Mouse (Mus musculus) hindbrain, embryonic 12.5 days (tissue): ENCODE data around the gene Frmd8. TPM values are rescaled to one million over a fixed set of nuclear protein-coding genes. Genes with fewer than 3 reads are reported as not detected.

ENCODE experiments used
- ATAC-seq: fragments of 200-750 bp; cut with Nextera tagmentation; 2 replicates; pipeline ENCODE4 v1.8.0; 2017; ENCODE audit warnings: moderate TSS enrichment; ENCODE audit not compliant: low FRiP score
- H3K27ac ChIP-seq: fragments of 300-500 bp; sonication (generic); 2 replicates; pipeline ENCODE4 v1.5.1; 2016; ENCODE audit warnings: mild to moderate bottlenecking
- H3K27me3 ChIP-seq: fragments of 300-500 bp; sonication (generic); 2 replicates; pipeline ENCODE4 v1.6.1; 2016; ENCODE audit warnings: mild to moderate bottlenecking
- H3K36me3 ChIP-seq: fragments of 300-500 bp; sonication (generic); 2 replicates; pipeline ENCODE4 v1.6.1; 2016; ENCODE audit warnings: mild to moderate bottlenecking
- H3K4me1 ChIP-seq: fragments of 300-500 bp; sonication (generic); 2 replicates; pipeline ENCODE4 v1.6.1; 2016
- H3K4me2 ChIP-seq: fragments of 300-500 bp; sonication (generic); replicated peaks from 2 replicates; pipeline ENCODE4 v1.6.1; 2016; ENCODE audit warnings: mild to moderate bottlenecking
- H3K4me3 ChIP-seq: fragments of 300-500 bp; sonication (generic); 2 replicates; pipeline ENCODE4 v1.5.1; 2016; ENCODE audit warnings: mild to moderate bottlenecking
- H3K9ac ChIP-seq: fragments of 300-500 bp; sonication (generic); 2 replicates; pipeline ENCODE4 v1.6.1; 2016; ENCODE audit warnings: mild to moderate bottlenecking, moderate library complexity
- H3K9me3 ChIP-seq: fragments of 300-500 bp; sonication (generic); replicated peaks from 2 replicates; pipeline ENCODE4 v1.6.1; 2016; ENCODE audit warnings: mild to moderate bottlenecking
- WGBS: fragments of 180-500 bp; shearing (Covaris S2); methylation state at CpG from one replicate; pipeline ENCODE4 v1.1.7; 2016; 5-methylcytosine and 5-hydroxymethylcytosine counted together
- polyA plus RNA-seq: library from polyadenylated mRNA; unstranded; fragments of >200 nt; fragmentation: Nextera tagmentation; extraction: Ambion mirVana; gene quantifications from 2 replicates; pipeline ENCODE4 v1.2.1, GENCODE M21; 2016

The Frmd8 gene
- polyA plus RNA-seq, 1 experiment from 2014 or later: 29.9 TPM

GRCm38 (mm10) chr19:5879735-5880134, 4.7 kb upstream of the Frmd8 start:
- Histone ChIP-seq H3K4me2 (no peak overlapping the region), H3K9ac (no peak overlapping the region), H3K4me3 (no peak overlapping the region), H3K27ac (no peak overlapping the region), H3K36me3 (no peaks in the 10 kb centered on the region), H3K4me1 (peaks cover 8% of the 10 kb centered on the region), H3K27me3 (no peaks in the 10 kb centered on the region), H3K9me3 (no peaks in the 10 kb centered on the region)
- WGBS: 95% methylated on average over 7 of the region's 7 CpGs
- ATAC-seq: no peak

- H3K36me3 ChIP-seq: no peaks in the 10 kb centered on the region
- WGBS: 84% methylated on average over 3 of the region's 3 CpGs
- H3K9ac ChIP-seq: no peak overlapping the region
- H3K27me3 ChIP-seq: no peaks in the 10 kb centered on the region
- peaks cover 16% of the 10 kb centered on the region for H3K4me1 ChIP-seq
- ATAC-seq: no peak
- H3K4me2 ChIP-seq: no peak overlapping the region
- no peaks in the 10 kb centered on the region for H3K9me3 ChIP-seq
- H3K27ac ChIP-seq: no peak overlapping the region
- H3K4me3 ChIP-seq: no peak overlapping the region
Observed at GRCm38 (mm10) chr19:5878916-5879315, 3.8 kb upstream of the Frmd8 start.

- 0 out of 2 replicates have a peak overlapping the region, but pooled peaks have one; percentile 24 for H3K27ac ChIP-seq
- H3K36me3 ChIP-seq: no peaks in the 10 kb centered on the region
- 0 out of 2 replicates have a peak overlapping the region, but pooled peaks have one; percentile 3 for H3K9ac ChIP-seq
- H3K4me3 ChIP-seq: no peak overlapping the region
- H3K4me2 ChIP-seq: 0 out of 2 replicates have a peak overlapping the region, but pooled peaks have one; percentile 7
- 72% methylated on average over 7 of the region's 7 CpGs for WGBS
- no peaks in the 10 kb centered on the region for H3K27me3 ChIP-seq
- peaks cover 20% of the 10 kb centered on the region for H3K4me1 ChIP-seq
- no peaks in the 10 kb centered on the region for H3K9me3 ChIP-seq
- no peak for ATAC-seq
Observed at GRCm38 (mm10) chr19:5878362-5878722, 3.3 kb upstream of the Frmd8 start.

- H3K9me3 ChIP-seq: no peaks in the 10 kb centered on the region
- H3K27ac ChIP-seq: 0 out of 2 replicates have a peak within 1 kb of the TSS, but pooled peaks have one; percentile 24
- ATAC-seq: peak; percentile 46; the same call in 1 of the 2 replicates
- H3K4me3 ChIP-seq: no peak within 1 kb of the TSS
- H3K36me3 ChIP-seq: no peaks in the 10 kb centered on the region; the same call in 1 of the 2 replicates
- peaks cover 20% of the 10 kb centered on the region for H3K4me1 ChIP-seq
- H3K4me2 ChIP-seq: 0 out of 2 replicates have a peak within 1 kb of the TSS, but pooled peaks have one; percentile 7
- no peaks in the 10 kb centered on the region for H3K27me3 ChIP-seq
- H3K9ac ChIP-seq: peak within 1 kb of the TSS; percentile 3; the same call in 1 of the 2 replicates
- WGBS: 48% methylated on average over 15 of the region's 15 CpGs
Observed at GRCm38 (mm10) chr19:5877618-5878361, 2.7 kb upstream of the Frmd8 start, which contains the start of gene Slc25a45. Gene Slc25a45, plus strand, starts transcription at chr19:5877808.

- Histone ChIP-seq H3K4me1 (peaks cover 35% of the 10 kb centered on the region), H3K9ac (peak overlapping the region; percentile 82), H3K36me3 (peaks cover 5% of the 10 kb centered on the region), H3K4me2 (peak overlapping the region; percentile 71), H3K27me3 (no peaks in the 10 kb centered on the region), H3K9me3 (no peaks in the 10 kb centered on the region), H3K27ac (no peak overlapping the region), H3K4me3 (peak overlapping the region; percentile 75)
- 14% methylated on average over 13 of the region's 13 CpGs for WGBS
- ATAC-seq: 0 out of 2 replicates have a peak, but pooled peaks have one; percentile 3
Observed at GRCm38 (mm10) chr19:5874391-5874968, 594 bp downstream of the Frmd8 start.

GRCm38 (mm10) chr19:5872931-5873556, 2.0 kb downstream of the Frmd8 start:
- H3K27ac ChIP-seq: no peak overlapping the region
- H3K27me3 ChIP-seq: no peaks in the 10 kb centered on the region
- peak overlapping the region; percentile 15; the same call in 1 of the 2 replicates for H3K9ac ChIP-seq
- WGBS: 90% methylated on average over 19 of the region's 19 CpGs
- peaks cover 19% of the 10 kb centered on the region for H3K36me3 ChIP-seq
- peaks cover 35% of the 10 kb centered on the region for H3K4me1 ChIP-seq
- H3K4me3 ChIP-seq: no peak overlapping the region
- H3K4me2 ChIP-seq: no peak overlapping the region
- ATAC-seq: no peak
- no peaks in the 10 kb centered on the region for H3K9me3 ChIP-seq

- Histone ChIP-seq H3K9ac (peak overlapping the region; percentile 15; the same call in 1 of the 2 replicates), H3K9me3 (no peaks in the 10 kb centered on the region), H3K4me1 (peaks cover 32% of the 10 kb centered on the region), H3K36me3 (peaks cover 24% of the 10 kb centered on the region), H3K27ac (no peak overlapping the region), H3K27me3 (no peaks in the 10 kb centered on the region), H3K4me3 (no peak overlapping the region), H3K4me2 (no peak overlapping the region; the same call in 1 of the 2 replicates)
- 91% methylated on average over 4 of the region's 4 CpGs for WGBS
- no peak for ATAC-seq
Observed at GRCm38 (mm10) chr19:5872528-5872927, 2.5 kb downstream of the Frmd8 start.

GRCm38 (mm10) chr19:5871683-5872082, 3.4 kb downstream of the Frmd8 start:
- 48% methylated on average over 6 of the region's 6 CpGs for WGBS
- Histone ChIP-seq H3K27me3 (no peaks in the 10 kb centered on the region), H3K4me1 (peaks cover 32% of the 10 kb centered on the region), H3K36me3 (peaks cover 32% of the 10 kb centered on the region), H3K9ac (peak overlapping the region; percentile 54), H3K27ac (peak overlapping the region; percentile 60), H3K4me3 (no peak overlapping the region), H3K4me2 (peak overlapping the region; percentile 35), H3K9me3 (no peaks in the 10 kb centered on the region)
- ATAC-seq: no peak

- 7% methylated on average over 7 of the region's 7 CpGs for WGBS
Observed at GRCm38 (mm10) chr19:5871273-5871672, 3.8 kb downstream of the Frmd8 start.

GRCm38 (mm10) chr19:5868096-5868495, 7.0 kb downstream of the Frmd8 start:
- H3K36me3 ChIP-seq: peaks cover 63% of the 10 kb centered on the region
- ATAC-seq: no peak
- 83% methylated on average over 6 of the region's 6 CpGs for WGBS

More at GRCm38 (mm10) chr19:5871273-5871672, 3.8 kb downstream of the Frmd8 start:
- 0 out of 2 replicates have a peak, but pooled peaks have one; percentile 30 for ATAC-seq
- Histone ChIP-seq H3K4me1 (peaks cover 32% of the 10 kb centered on the region), H3K9ac (peak overlapping the region; percentile 54), H3K4me3 (no peak overlapping the region), H3K36me3 (peaks cover 33% of the 10 kb centered on the region), H3K27ac (peak overlapping the region; percentile 60), H3K9me3 (no peaks in the 10 kb centered on the region), H3K27me3 (no peaks in the 10 kb centered on the region), H3K4me2 (peak overlapping the region; percentile 35)

GRCm38 (mm10) chr19:5864710-5865398, 10.2 kb downstream of the Frmd8 start:
- Histone ChIP-seq H3K27ac (no peak overlapping the region), H3K9me3 (no peaks in the 10 kb centered on the region), H3K4me1 (no peaks in the 10 kb centered on the region), H3K4me3 (no peak overlapping the region), H3K4me2 (no peak overlapping the region), H3K36me3 (peaks cover 90% of the 10 kb centered on the region), H3K9ac (no peak overlapping the region), H3K27me3 (no peaks in the 10 kb centered on the region)
- ATAC-seq: no peak
- 94% methylated on average over 20 of the region's 20 CpGs for whole genome bisulfite sequencing

More at GRCm38 (mm10) chr19:5868096-5868495, 7.0 kb downstream of the Frmd8 start:
- Histone ChIP-seq H3K9ac (no peak overlapping the region), H3K27ac (no peak overlapping the region), H3K9me3 (no peaks in the 10 kb centered on the region), H3K4me2 (no peak overlapping the region), H3K4me3 (no peak overlapping the region), H3K27me3 (no peaks in the 10 kb centered on the region), H3K4me1 (peaks cover 15% of the 10 kb centered on the region)
